Mouse (Mus musculus) intestine, embryonic 15.5 days (tissue): ENCODE data around the gene Rabgef1. TPM values are rescaled to one million over a fixed set of nuclear protein-coding genes. Genes with fewer than 3 reads are reported as not detected.

ENCODE experiments used
- ATAC-seq: fragments of 200-750 bp; cut with Nextera tagmentation; 2 replicates; pipeline ENCODE4 v1.8.0; 2017; ENCODE audit warnings: moderate TSS enrichment, moderate library complexity
- H3K27ac ChIP-seq: fragments of 300-500 bp; sonication (generic); 2 replicates; pipeline ENCODE4 v1.5.1; 2015; ENCODE audit warnings: mild to moderate bottlenecking, inconsistent platforms
- H3K27me3 ChIP-seq: fragments of 300-500 bp; sonication (generic); replicated peaks from 2 replicates; pipeline ENCODE4 v1.6.1; 2015; ENCODE audit warnings: inconsistent platforms
- H3K36me3 ChIP-seq: fragments of 300-500 bp; sonication (generic); 2 replicates; pipeline ENCODE4 v1.6.1; 2015; ENCODE audit warnings: inconsistent platforms
- H3K4me1 ChIP-seq: fragments of 300-500 bp; sonication (generic); replicated peaks from 2 replicates; pipeline ENCODE4 v1.6.1; 2015; ENCODE audit warnings: inconsistent platforms
- H3K4me2 ChIP-seq: fragments of 300-500 bp; sonication (generic); replicated peaks from 2 replicates; pipeline ENCODE4 v1.6.1; 2015; ENCODE audit warnings: mild to moderate bottlenecking, inconsistent platforms
- H3K4me3 ChIP-seq: fragments of 300-500 bp; sonication (generic); replicated peaks from 2 replicates; pipeline ENCODE4 v1.5.1; 2015; ENCODE audit warnings: inconsistent platforms
- H3K9ac ChIP-seq: fragments of 300-500 bp; sonication (generic); 2 replicates; pipeline ENCODE4 v1.6.1; 2015; ENCODE audit warnings: inconsistent platforms
- H3K9me3 ChIP-seq: fragments of 300-500 bp; sonication (generic); 2 replicates; pipeline ENCODE4 v1.6.1; 2016; ENCODE audit warnings: inconsistent platforms
- WGBS: fragments of 180-500 bp; shearing (Covaris S2); methylation state at CpG from one replicate; pipeline ENCODE4 v1.1.7; 2015; 5-methylcytosine and 5-hydroxymethylcytosine counted together
- polyA plus RNA-seq: library from polyadenylated mRNA; unstranded; fragments of >200 nt; fragmentation: Nextera tagmentation; extraction: Ambion mirVana; gene quantifications from 2 replicates; pipeline ENCODE4 v1.2.1, GENCODE M21; 2015

Rabgef1 gene
- polyA plus RNA-seq, 1 experiment from 2014 or later = 26.8 TPM

DNA sequence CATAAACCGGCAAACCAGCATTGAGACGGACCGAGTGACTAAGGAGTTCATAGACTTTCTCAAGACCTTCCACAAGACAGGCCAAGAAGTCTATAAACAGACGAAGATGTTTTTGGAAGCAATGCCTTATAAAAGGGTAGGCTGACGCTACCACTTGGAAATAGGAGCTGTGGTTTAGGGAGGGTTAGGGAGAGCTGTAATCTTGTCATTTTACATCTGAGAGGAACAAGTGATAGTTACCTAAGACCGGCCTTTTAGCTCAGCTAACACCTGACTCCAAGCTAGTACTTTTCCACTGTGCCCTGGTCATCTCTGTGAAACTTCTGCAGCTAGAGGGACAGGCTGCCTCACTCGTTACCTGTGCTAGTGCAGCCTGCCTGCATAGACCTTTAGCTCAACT, 26.4 kb downstream of the Rabgef1 start:
- H3K27ac ChIP-seq = no peak overlapping the region
- peaks cover 8% of the 10 kb centered on the region for H3K36me3 ChIP-seq
- no peaks in the 10 kb centered on the region for H3K4me1 ChIP-seq
- ATAC-seq = no peak
- 91% methylated on average over 7 of the region's 7 CpGs for WGBS
- no peak overlapping the region for H3K9ac ChIP-seq
- no peaks in the 10 kb centered on the region for H3K27me3 ChIP-seq
- no peak overlapping the region for H3K4me3 ChIP-seq
- no peak overlapping the region for H3K4me2 ChIP-seq
- no peaks in the 10 kb centered on the region for H3K9me3 ChIP-seq

DNA sequence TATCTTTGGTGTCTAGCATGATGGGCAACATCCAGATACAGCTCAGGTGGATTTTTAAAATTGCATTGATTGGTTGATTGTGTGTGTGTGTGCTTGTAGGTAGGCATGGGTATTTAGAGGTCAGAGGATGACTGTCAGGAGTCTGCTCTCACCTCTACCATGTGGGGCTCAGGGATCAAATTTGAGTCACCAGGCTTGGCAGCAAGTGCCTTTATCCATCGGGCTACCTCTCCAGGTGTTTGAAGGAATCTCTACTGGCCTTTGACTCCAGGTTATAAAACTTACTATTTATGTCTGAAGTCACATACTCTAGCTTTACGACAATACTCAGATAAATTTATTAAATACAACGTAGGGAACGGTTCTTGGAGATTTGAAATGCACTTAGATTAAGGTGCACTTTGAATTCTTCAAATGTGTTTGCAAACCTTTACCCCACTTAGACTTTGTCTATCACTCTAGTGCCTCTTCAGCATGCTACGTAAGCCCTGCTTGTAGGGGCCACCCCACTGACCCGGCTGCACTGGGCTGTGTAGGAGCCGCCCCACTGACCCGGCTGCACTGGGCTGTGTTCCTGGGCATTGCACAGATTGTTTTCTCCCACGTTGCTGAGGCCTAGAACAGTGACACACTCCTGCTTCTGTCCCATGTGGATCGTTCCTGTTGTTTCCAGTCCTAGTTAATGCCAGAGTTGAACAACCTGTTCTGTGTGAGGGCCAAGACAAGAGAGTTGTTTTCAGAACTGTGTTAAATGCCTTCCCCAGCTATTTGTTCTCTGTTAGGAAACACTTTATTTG, 28.8 kb downstream of the Rabgef1 start:
- Histone ChIP-seq H3K9me3 (no peaks in the 10 kb centered on the region), H3K36me3 (peaks cover 11% of the 10 kb centered on the region), H3K4me2 (no peak overlapping the region), H3K27ac (0 out of 2 replicates have a peak overlapping the region, but pooled peaks have one; percentile 40), H3K4me1 (no peaks in the 10 kb centered on the region), H3K27me3 (no peaks in the 10 kb centered on the region), H3K9ac (no peak overlapping the region), H3K4me3 (no peak overlapping the region)
- 70% methylated on average over 10 of the region's 10 CpGs for WGBS
- ATAC-seq = peak; percentile 74; the same call in 1 of the 2 replicates

DNA sequence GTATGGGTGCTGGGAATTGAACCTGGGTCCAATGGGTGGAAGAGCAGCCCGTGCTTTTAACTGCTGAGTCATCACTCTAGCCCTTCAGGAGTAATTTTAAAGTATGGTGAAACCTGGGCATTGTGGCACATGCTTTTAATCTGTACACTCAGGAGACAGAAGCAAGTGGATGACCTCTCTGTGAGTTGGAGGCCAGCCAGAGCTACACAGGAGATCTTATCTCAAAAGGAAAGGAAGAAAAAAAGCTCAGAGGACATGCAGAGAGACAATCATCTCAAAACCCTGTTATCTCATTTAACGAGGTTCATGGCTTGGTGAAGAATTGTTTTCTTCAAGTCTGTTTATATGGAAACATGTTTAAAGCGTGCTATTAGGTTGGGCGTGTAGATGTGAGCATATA, 32.4 kb downstream of the Rabgef1 start:
- no peaks in the 10 kb centered on the region for H3K27me3 ChIP-seq
- H3K9me3 ChIP-seq = no peaks in the 10 kb centered on the region
- H3K4me2 ChIP-seq = no peak overlapping the region
- H3K4me1 ChIP-seq = no peaks in the 10 kb centered on the region
- WGBS = 74% methylated on average over 4 of the region's 4 CpGs
- peaks cover 7% of the 10 kb centered on the region for H3K36me3 ChIP-seq
- 0 out of 2 replicates have a peak, but pooled peaks have one; percentile 15 for ATAC-seq
- no peak overlapping the region for H3K9ac ChIP-seq
- no peak overlapping the region for H3K4me3 ChIP-seq
- no peak overlapping the region for H3K27ac ChIP-seq

DNA sequence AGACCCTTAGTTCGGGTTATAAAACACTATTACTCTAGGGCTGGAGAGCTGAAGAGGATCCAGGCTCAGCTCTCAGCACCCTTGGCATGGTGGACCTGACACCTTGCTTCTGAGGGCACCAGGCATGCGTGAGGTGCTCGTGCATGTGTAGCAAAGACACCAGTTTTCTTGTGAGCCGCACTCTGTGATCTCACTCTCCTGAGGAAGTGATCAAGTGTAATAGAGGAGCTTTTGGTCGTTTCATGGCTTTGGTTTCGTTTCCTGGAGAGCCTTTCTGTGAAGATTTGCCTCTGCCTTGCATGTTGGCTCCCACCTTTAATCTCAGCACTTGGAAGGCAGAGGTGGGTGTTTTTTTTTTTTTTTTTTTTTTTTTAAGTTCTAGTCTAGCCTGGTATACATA, 33.0 kb downstream of the Rabgef1 start:
- Histone ChIP-seq H3K27ac (no peak overlapping the region), H3K9ac (no peak overlapping the region), H3K4me1 (no peaks in the 10 kb centered on the region), H3K36me3 (peaks cover 7% of the 10 kb centered on the region), H3K27me3 (no peaks in the 10 kb centered on the region), H3K4me3 (no peak overlapping the region), H3K9me3 (no peaks in the 10 kb centered on the region), H3K4me2 (no peak overlapping the region)
- 84% methylated on average over 6 of the region's 6 CpGs for WGBS
- ATAC-seq = no peak

DNA sequence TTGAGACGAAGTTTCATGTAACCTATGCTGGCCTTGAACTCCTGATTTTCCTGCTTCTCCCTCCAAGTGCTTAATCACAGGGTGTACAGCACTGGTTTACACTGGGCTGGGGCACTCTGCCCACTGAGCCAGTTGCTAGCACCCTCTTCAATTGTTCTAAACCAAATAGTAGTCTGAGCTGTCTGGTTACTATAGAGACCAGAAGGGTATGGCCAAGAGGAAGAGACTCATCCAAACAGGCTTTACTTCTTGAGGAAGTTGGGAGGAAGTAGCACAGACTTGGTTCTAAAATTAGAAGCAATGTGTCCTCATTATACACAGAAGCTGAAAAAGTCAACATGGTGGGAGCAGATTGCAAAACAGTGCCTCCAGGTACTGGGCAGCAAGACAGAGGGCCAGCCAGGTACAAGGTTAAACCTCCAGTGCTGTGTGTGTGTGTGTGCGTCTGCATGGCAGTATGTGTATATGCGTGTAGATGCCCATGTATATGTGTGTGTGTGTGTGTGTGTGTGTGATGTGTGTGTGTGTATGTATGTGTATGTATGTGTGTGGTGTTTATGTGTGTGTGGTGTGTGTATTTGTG, 33.9 kb downstream of the Rabgef1 start:
- no peaks in the 10 kb centered on the region for H3K9me3 ChIP-seq
- H3K4me2 ChIP-seq = no peak overlapping the region
- H3K4me1 ChIP-seq = no peaks in the 10 kb centered on the region
- H3K27me3 ChIP-seq = no peaks in the 10 kb centered on the region
- peaks cover 16% of the 10 kb centered on the region for H3K36me3 ChIP-seq
- H3K4me3 ChIP-seq = no peak overlapping the region
- 88% methylated on average over 3 of the region's 3 CpGs for WGBS
- ATAC-seq = no peak
- no peak overlapping the region for H3K9ac ChIP-seq
- no peak overlapping the region for H3K27ac ChIP-seq

DNA sequence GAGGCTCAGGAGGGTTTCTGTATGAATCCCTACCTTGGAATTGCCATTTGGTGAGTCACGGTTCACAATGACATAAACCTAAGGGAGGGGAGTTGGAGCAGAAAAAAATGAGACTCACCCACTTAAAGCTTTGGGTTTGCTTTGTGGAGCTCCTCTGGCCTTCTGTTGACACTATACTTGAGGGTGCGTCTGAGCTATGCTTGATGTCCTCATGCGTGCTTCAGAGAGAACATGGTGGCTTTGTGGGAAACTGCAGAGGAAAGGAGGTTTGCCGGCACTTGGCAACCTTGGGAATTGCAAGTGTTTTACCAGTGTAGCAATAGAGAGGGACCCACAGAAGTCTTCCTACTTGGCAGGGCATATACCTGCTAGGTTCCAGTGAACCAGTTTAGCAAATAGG, 35.7 kb downstream of the Rabgef1 start:
- Histone ChIP-seq H3K4me2 (no peak overlapping the region), H3K9ac (no peak overlapping the region), H3K4me1 (no peaks in the 10 kb centered on the region), H3K9me3 (no peaks in the 10 kb centered on the region), H3K36me3 (peaks cover 24% of the 10 kb centered on the region), H3K27me3 (no peaks in the 10 kb centered on the region), H3K27ac (no peak overlapping the region), H3K4me3 (no peak overlapping the region)
- WGBS = 89% methylated on average over 4 of the region's 4 CpGs
- ATAC-seq = no peak

DNA sequence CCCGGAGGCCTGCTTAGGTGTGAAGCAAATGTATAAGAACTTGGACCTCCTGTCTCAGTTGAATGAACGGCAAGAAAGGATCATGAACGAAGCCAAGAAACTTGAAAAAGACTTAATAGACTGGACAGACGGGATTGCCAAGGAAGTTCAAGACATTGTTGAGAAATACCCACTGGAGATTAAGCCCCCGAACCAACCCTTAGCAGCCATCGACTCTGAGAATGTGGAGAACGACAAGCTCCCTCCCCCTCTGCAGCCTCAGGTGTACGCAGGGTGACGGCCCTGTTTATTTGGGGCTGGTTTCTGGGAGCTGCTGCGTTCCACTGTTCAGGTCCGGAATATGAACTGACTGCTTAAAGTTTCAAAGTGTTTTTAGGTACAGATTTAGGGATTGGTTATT, 41.4 kb downstream of the Rabgef1 start:
- ATAC-seq = no peak
- Histone ChIP-seq H3K4me2 (no peak overlapping the region), H3K27me3 (no peaks in the 10 kb centered on the region), H3K36me3 (peaks cover 28% of the 10 kb centered on the region), H3K9me3 (no peaks in the 10 kb centered on the region), H3K27ac (no peak overlapping the region), H3K4me1 (no peaks in the 10 kb centered on the region), H3K4me3 (no peak overlapping the region), H3K9ac (no peak overlapping the region)
- 85% methylated on average over 11 of the region's 11 CpGs for WGBS

DNA sequence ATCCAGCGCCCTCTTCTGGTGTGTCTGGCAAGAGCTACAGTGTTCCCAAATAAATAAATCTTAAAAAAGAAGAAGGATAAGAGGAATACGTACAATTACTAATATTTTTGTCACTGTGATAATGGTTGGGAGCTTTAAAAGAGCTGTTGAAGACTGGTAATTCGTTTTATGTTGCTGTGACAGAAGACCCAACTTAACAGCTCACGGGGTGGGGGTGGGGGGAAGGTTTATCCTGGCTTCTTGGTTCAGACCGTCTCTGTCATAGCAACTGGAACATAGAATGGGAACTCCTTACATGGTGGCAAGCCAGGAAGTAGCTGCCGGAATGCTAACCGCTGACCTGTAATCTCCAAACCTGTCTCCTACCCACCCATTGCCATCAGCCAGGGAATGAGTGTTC, 45.2 kb downstream of the Rabgef1 start, which contains the start of gene Tmem248:
Tmem248 (plus strand) TSS at position 301 of the 400 bp plus-strand sequence.
- H3K4me1 ChIP-seq = no peaks in the 10 kb centered on the region
- WGBS = 82% methylated on average over 7 of the region's 7 CpGs
- peaks cover 14% of the 10 kb centered on the region for H3K36me3 ChIP-seq
- H3K27ac ChIP-seq = no peak within 1 kb of the TSS
- no peaks in the 10 kb centered on the region for H3K9me3 ChIP-seq
- no peak for ATAC-seq
- no peak within 1 kb of the TSS for H3K4me2 ChIP-seq
- H3K9ac ChIP-seq = no peak within 1 kb of the TSS
- H3K4me3 ChIP-seq = no peak within 1 kb of the TSS
- H3K27me3 ChIP-seq = no peaks in the 10 kb centered on the region

DNA sequence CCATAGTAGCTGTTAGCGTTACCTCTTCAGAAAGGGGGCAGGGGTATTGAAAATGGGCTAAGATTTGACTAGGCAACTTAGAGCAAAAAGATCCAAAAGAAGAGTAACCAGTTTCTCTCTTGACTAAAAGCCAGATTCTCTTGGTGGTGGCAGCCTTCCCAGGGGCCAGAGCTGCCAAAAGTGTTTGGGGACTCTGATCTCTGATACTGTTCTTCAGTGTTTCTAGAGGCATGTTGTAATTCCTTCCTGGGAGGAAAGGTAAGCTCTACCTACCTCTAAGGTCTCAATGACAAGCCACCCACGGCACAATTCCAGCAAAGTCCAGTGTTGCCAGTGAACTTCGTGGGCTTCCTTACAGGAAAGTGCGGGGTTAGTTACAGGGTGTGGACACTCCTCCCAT, 45.8 kb downstream of the Rabgef1 start:
- Histone ChIP-seq H3K4me1 (no peaks in the 10 kb centered on the region), H3K9me3 (no peaks in the 10 kb centered on the region), H3K4me3 (no peak overlapping the region), H3K36me3 (peaks cover 11% of the 10 kb centered on the region), H3K27me3 (no peaks in the 10 kb centered on the region), H3K9ac (no peak overlapping the region), H3K27ac (no peak overlapping the region), H3K4me2 (no peak overlapping the region)
- no peak for ATAC-seq
- WGBS = 94% methylated on average over 4 of the region's 4 CpGs

DNA sequence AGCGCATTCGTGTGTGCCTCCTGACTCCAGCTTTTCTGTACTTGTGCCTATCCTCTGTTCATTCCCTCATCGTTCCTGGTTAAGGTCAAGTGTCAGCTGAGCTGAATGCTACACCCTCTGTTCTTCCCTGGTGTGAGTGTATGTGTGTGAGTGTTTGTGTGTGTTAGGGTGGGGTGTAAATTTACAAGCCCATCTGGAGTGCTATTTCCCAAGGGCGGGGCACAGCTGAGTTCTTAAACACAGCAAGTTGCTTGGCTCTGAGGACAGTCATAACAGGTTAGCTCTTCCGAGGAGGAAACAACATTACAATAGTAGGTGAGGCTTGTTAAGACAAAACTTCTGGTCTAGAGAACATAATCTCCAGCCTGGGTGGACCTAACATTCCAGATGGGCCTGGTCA, 46.7 kb downstream of the Rabgef1 start:
- ATAC-seq = no peak
- Histone ChIP-seq H3K9ac (no peak overlapping the region), H3K9me3 (no peaks in the 10 kb centered on the region), H3K4me3 (no peak overlapping the region), H3K4me2 (no peak overlapping the region), H3K36me3 (peaks cover 4% of the 10 kb centered on the region; the same call in 1 of the 2 replicates), H3K27ac (no peak overlapping the region), H3K27me3 (no peaks in the 10 kb centered on the region), H3K4me1 (peaks cover 3% of the 10 kb centered on the region)
- WGBS = 90% methylated on average over 5 of the region's 5 CpGs

DNA sequence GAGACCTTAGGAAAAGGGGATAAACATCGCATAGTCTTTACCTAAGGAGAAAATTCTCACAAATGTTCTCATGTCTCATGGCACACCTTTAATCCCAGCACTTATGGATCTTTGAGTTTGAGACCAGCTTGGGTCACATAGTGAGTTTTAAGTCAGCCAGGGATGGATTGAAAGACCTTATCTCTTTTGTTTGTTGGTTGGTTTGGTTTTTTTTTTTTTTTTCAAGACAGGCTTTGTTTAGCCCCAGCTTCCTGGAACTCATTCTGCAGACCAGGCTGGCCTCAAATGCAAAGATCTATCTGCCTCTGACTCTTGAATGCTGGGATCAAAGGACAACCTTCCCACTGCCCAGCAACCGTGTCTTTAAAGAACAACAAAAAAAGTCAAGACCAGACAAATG, 49.7 kb downstream of the Rabgef1 start:
- H3K9ac ChIP-seq = no peak overlapping the region
- peaks cover 11% of the 10 kb centered on the region for H3K4me1 ChIP-seq
- H3K4me2 ChIP-seq = peak overlapping the region; percentile 70
- H3K4me3 ChIP-seq = peak overlapping the region; percentile 100
- ATAC-seq = no peak
- H3K36me3 ChIP-seq = no peaks in the 10 kb centered on the region
- H3K27ac ChIP-seq = no peak overlapping the region
- 48% methylated on average over 2 of the region's 2 CpGs for WGBS
- H3K9me3 ChIP-seq = no peaks in the 10 kb centered on the region
- no peaks in the 10 kb centered on the region for H3K27me3 ChIP-seq

DNA sequence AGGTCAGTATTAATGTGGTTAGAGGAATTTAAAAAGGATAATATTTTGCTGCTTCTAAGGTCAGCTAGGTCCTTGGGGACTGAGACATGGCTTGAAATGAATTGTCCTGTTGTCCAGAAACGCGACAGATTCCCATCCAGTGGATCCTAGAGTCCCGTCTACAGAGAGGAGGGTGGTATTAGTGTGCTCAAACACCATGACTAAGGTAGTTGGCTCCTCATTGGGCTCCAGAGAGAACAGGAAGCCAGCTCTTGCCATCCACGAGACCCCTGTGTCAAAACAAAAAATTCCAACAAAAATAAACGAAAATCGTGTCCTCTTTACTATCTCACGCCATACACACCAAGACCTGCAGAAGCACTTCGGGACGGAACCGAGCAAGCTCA, 50.2 kb downstream of the Rabgef1 start:
- Histone ChIP-seq H3K4me3 (peak overlapping the region; percentile 100), H3K27me3 (no peaks in the 10 kb centered on the region), H3K4me1 (peaks cover 12% of the 10 kb centered on the region), H3K9me3 (no peaks in the 10 kb centered on the region), H3K4me2 (peak overlapping the region; percentile 70), H3K27ac (peak overlapping the region; percentile 81), H3K9ac (peak overlapping the region; percentile 94), H3K36me3 (no peaks in the 10 kb centered on the region)
- peak; percentile 60 for ATAC-seq
- 0% methylated on average over 10 of the region's 10 CpGs for WGBS
